ENCODE assay signal across 8 mouse cellular contexts in the genomic region with DNA sequence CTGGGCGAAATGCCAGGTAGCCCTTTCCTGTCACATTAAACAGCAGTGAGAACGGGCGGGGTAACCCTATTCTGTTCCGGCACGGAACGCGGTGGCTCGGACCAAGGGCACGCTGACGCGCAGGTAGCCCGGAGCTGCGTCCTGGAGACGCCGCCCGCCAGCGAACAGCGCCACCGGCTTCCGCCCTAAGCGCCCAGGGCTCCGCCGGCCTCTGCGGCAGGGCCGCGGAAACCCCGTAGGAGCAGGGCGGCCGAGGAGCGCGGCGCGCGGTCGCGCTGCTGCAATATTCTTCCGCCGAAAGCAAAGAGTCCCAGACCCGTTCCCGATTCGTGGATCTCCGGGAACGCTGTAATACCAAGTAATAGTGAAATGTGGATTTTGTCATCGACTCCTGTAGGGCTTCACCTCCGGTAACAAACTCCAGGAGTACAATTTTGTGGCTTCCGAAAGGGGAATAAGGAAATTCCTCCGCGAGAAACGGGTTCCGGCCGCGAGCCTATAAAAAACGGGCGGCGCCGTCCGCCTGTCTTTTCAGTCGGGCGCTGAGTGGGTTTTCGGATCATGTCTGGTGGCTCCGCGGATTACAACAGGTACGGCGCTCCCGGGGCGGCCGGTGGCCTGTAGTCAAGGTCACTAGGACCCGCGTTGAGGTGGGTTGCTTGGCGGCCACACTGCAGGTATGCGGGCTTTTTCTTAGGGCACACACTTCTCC. TPM values are rescaled to one million over a fixed set of nuclear protein-coding genes. Genes with fewer than 3 reads are reported as not detected.
DNase-seq lines count a peak whose midpoint lies in the region; ATAC-seq lines count a peak whose summit lies in the region.

TSS of gene Eif4a2 (plus strand) at position 214 of the 712 bp plus-strand sequence.

- peak within 1 kb of the TSS; percentile 91 for H3K27ac ChIP-seq in hindbrain, embryonic 11.5 days (ENCODE audit: low read depth, low read length)

- ATAC-seq in hindbrain, embryonic 11.5 days (ENCODE audit: low FRiP score), result peak; percentile 90

- H3K4me1 ChIP-seq in hindbrain, embryonic 11.5 days (replicated peaks; ENCODE audit: control insufficient read depth, insufficient read depth, low read length), result peaks cover 5% of the 10 kb centered on the region; the same call in 1 of the 2 replicates

- peak within 1 kb of the TSS; percentile 98 for H3K9ac ChIP-seq in hindbrain, embryonic 11.5 days (ENCODE audit: low read depth, low read length)

- under 1% methylated on average over 71 of the region's 71 CpGs for WGBS in hindbrain, embryonic 11.5 days

- H3K4me3 ChIP-seq in hindbrain, embryonic 11.5 days (ENCODE audit: low read depth, low read length), result peak within 1 kb of the TSS; percentile 93

- no peaks in the 10 kb centered on the region for H3K27me3 ChIP-seq in hindbrain, embryonic 11.5 days (ENCODE audit: control insufficient read depth, insufficient read depth, low read length)

- no peaks in the 10 kb centered on the region for H3K9me3 ChIP-seq in hindbrain, embryonic 11.5 days (ENCODE audit: control insufficient read depth, low read length)

- H3K36me3 ChIP-seq in hindbrain, embryonic 11.5 days (ENCODE audit: control insufficient read depth, insufficient read depth, low read length), result peaks cover 2% of the 10 kb centered on the region; the same call in 1 of the 2 replicates

- DNase-seq in MN1 (ENCODE audit: low spot score), result peak; percentile 90
- peak; percentile 95 for DNase-seq in cerebellum, adult 9-10 months
- DNase-seq in frontal cortex, adult 2 months (ENCODE audit: extremely low spot score in 1 of 2, low spot score in 1 of 2), result peak; percentile 82 to 92
- peak; percentile 94 for DNase-seq in hindbrain, embryonic 11.5 days (ENCODE audit: low spot score)
- peak; percentile 94 to 95 for DNase-seq in layer of hippocampus, postnatal 10 days (ENCODE audit: low spot score in 2 of 2)
- peak; percentile 94 for DNase-seq in lung, postnatal 10 days
- DNase-seq in ovary, postnatal 36 days (ENCODE audit: low spot score), result peak; percentile 94
- DNase-seq in thymus, postnatal 25 days, result peak; percentile 94

- peak within 1 kb of the TSS; percentile 69 for H3K4me2 ChIP-seq in hindbrain, embryonic 11.5 days (replicated peaks; ENCODE audit: low read depth, low read length)

RNA-seq across cellular contexts. Expression of gene Eif4a2, which starts in this region (rescaled TPM):
- polyA plus RNA-seq in frontal cortex, adult 2 months (2012; rRNA removed), result 687 and 787 TPM in 2 replicates
- polyA plus RNA-seq in hindbrain, embryonic 11.5 days (2014; fragmentation: Nextera tagmentation; extraction: Ambion mirVana), result 230 and 239 TPM in 2 replicates
- 100 to 1,000 TPM; 701 to 766 TPM for total RNA-seq in layer of hippocampus, postnatal 10 days (2021)

Comparison
In these comparisons a context has a peak if more than half of its experiments do, and no peak if none do; other contexts are left out.
1. Peak in every context shown above with its lines: DNase-seq, ATAC-seq, H3K4me3 ChIP-seq and H3K27ac ChIP-seq.